Mouse (Mus musculus) hindbrain, embryonic 10.5 days (tissue): Measurements from ENCODE around the gene Apobec1. TPM values are rescaled to one million over a fixed set of nuclear protein-coding genes. Genes with fewer than 3 reads are reported as not detected.
"Not testable (repeated sequence)": the region's sequence is repeated elsewhere in the genome, so short reads cannot be mapped to it uniquely, and the experiment has no call there.

Source experiments
- DNase-seq: peaks from one replicate; pipeline ENCODE4 v3.0.0-alpha.2; 2017; ENCODE audit warnings: low spot score
- H3K27ac ChIP-seq: fragments of 300-500 bp; sonication (generic); 2 replicates; pipeline ENCODE4 v1.5.1; 2016; ENCODE audit warnings: mild to moderate bottlenecking, moderate library complexity
- H3K27me3 ChIP-seq: fragments of 300-500 bp; sonication (generic); 2 replicates; pipeline ENCODE4 v1.6.1; 2016; ENCODE audit warnings: mild to moderate bottlenecking; ENCODE audit not compliant: poor library complexity, insufficient read depth, severe bottlenecking
- H3K36me3 ChIP-seq: fragments of 300-500 bp; sonication (generic); 2 replicates; pipeline ENCODE4 v1.6.1; 2016; ENCODE audit warnings: mild to moderate bottlenecking, moderate library complexity
- H3K4me1 ChIP-seq: fragments of 300-500 bp; sonication (generic); replicated peaks from 2 replicates; pipeline ENCODE4 v1.6.1; 2016; ENCODE audit warnings: mild to moderate bottlenecking
- H3K4me3 ChIP-seq: fragments of 300-500 bp; sonication (generic); 2 replicates; pipeline ENCODE4 v1.5.1; 2016; ENCODE audit warnings: mild to moderate bottlenecking, moderate library complexity
- H3K9me3 ChIP-seq: fragments of 300-500 bp; sonication (generic); 2 replicates; pipeline ENCODE4 v1.6.1; 2016; ENCODE audit warnings: mild to moderate bottlenecking, moderate library complexity
- WGBS: fragments of 180-500 bp; shearing (Covaris S2); methylation state at CpG from one replicate; pipeline ENCODE4 v1.1.7; 2016; 5-methylcytosine and 5-hydroxymethylcytosine counted together
- polyA plus RNA-seq: library from polyadenylated mRNA; unstranded; fragments of >200 nt; fragmentation: Nextera tagmentation; extraction: Ambion mirVana; gene quantifications from 2 replicates; pipeline ENCODE4 v1.2.1, GENCODE M21; 2016

Gene Apobec1
- polyA plus RNA-seq, 1 experiment from 2014 or later: 2.1 TPM

DNA sequence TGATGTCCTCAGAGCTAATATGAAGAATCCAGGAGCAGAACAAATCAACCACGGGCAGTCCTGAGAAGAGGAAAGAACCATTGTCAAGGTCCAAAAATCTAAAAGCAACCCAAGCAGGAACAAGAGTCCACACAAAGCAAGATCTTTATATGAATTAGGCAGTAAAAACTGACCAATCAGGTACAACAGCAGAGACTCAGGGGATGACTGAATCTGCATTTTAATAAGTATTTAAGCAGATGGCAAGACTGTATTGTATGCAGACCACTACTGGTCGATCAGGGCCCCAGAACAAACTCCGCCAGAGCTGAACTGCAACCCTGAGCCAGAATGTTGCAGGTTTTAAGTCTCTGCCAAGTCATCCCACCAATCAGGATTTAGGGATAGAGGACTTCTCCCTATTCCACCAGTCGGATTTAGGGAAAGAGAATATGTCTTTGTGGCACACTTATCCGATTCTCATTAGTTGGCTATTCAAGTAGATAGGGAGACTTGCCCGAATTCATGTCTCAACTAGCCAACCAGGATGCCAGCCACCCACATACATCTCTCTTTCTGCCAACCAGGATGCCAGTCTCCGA, 2.1 kb downstream of the Apobec1 start:
- Histone ChIP-seq H3K4me1 (0 out of 2 replicates have a peak, but pooled peaks cover 8% of the 10 kb centered on the region), H3K9me3 (no peaks in the 10 kb centered on the region), H3K27me3 (no peaks in the 10 kb centered on the region), H3K36me3 (no peaks in the 10 kb centered on the region), H3K27ac (no peak overlapping the region), H3K4me3 (no peak overlapping the region)
- WGBS: 89% methylated on average over 7 of the region's 7 CpGs
- DNase-seq: no peak

DNA sequence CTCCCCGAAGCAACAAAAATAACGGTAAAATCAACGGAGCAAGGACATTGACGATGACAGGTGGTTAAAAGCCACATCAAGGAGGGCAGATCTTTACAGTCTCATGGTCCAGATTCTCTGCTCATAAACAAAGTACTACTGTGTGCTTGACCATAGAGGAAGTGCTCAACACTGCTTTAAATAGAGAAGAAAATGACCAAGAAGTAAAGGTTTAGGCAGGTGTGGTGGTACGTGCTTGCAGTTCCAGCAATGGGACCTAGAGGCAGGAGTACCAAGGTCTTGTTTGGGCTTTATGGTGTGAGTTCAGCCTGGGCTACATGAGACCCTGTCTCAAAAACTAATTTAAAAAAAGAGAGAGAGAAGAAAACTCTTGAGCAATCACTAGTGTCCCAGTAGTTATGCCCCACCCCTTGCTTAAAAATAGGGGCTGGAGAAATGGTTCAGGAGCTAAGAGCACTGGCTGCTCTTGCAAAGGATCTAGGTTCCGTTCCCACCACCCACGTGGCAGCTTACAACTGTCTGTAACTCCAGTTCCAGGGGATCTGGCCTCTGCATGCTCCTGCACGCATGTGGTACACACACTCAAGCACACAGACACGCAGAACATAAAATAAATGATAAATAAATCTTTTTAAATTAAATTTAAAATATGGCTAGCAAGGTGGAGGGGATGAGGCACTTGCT, 3.0 kb downstream of the Apobec1 start:
- H3K36me3 ChIP-seq: no peaks in the 10 kb centered on the region
- no peaks in the 10 kb centered on the region for H3K27me3 ChIP-seq
- no peak overlapping the region for H3K4me3 ChIP-seq
- no peak overlapping the region for H3K27ac ChIP-seq
- DNase-seq: no peak
- WGBS: 92% methylated on average over 9 of the region's 9 CpGs
- H3K9me3 ChIP-seq: no peaks in the 10 kb centered on the region
- 0 out of 2 replicates have a peak, but pooled peaks cover 8% of the 10 kb centered on the region for H3K4me1 ChIP-seq

DNA sequence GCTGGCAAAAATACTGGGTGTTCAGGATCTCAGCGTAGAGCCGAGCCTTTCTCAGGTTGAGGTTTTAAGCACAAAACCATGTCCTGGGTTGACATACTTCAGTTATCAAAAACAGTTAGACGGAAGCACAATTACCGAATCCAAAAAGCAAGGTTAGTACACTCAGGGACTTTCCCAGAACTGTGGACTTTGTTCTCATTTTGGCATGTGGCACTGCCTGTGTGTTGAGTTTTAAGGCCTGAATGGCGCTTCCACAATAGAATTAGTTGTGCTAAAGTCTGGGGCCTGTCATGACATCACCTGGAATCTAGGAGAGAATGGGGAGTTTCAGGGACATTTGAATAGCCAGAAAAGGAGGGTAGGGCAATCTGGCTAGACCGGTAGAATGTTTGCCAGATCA, 3.8 kb downstream of the Apobec1 start:
- WGBS: 92% methylated on average over 6 of the region's 6 CpGs
- no peaks in the 10 kb centered on the region for H3K27me3 ChIP-seq
- H3K27ac ChIP-seq: no peak overlapping the region
- 0 out of 2 replicates have a peak, but pooled peaks cover 8% of the 10 kb centered on the region for H3K4me1 ChIP-seq
- H3K4me3 ChIP-seq: no peak overlapping the region
- H3K36me3 ChIP-seq: no peaks in the 10 kb centered on the region
- DNase-seq: no peak
- no peaks in the 10 kb centered on the region for H3K9me3 ChIP-seq

DNA sequence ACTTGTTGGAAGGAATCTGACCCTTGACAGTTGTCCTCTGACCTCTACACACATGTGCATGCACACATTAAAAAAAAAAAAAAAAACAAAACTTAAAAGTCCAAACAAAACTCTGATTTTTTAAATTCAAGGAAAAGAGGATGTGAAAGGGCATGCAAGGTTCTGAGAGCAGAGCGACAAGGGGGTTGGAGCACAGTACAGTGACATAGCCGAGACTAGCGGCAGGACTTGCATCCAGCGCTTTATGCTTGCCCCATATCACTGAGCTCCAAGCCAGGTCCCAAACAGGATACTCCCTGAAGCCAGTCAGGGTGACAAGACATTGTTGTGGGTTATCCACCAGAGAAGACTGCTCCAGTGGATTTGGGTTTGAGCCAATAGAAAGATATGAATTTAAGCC, 4.2 kb downstream of the Apobec1 start:
- 0 out of 2 replicates have a peak, but pooled peaks cover 8% of the 10 kb centered on the region for H3K4me1 ChIP-seq
- no peaks in the 10 kb centered on the region for H3K9me3 ChIP-seq
- WGBS: 97% methylated on average over 4 of the region's 4 CpGs
- no peaks in the 10 kb centered on the region for H3K27me3 ChIP-seq
- no peak overlapping the region for H3K4me3 ChIP-seq
- H3K27ac ChIP-seq: no peak overlapping the region
- DNase-seq: no peak
- no peaks in the 10 kb centered on the region for H3K36me3 ChIP-seq

DNA sequence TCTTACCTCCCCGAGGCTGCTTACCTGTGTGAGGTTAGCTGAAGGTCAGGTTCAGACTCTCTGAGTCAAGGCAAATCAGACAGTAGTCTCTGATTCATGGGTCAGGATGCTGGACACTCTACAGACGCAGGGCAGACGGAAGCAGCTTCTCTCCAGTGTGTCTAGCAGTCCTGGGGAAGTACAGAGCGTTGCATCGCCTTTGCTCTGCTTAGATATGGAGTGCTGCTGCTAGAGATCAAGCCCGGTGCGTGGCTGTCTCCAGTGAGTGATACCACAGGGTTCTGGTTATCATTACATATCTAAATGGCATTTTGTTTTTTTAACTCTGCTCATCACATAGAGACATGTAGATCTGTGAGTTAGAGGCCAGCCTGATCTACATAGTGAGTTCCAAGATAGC, 5.6 kb downstream of the Apobec1 start:
- WGBS: 87% methylated on average over 7 of the region's 7 CpGs
- no peaks in the 10 kb centered on the region for H3K36me3 ChIP-seq
- no peaks in the 10 kb centered on the region for H3K4me1 ChIP-seq
- DNase-seq: no peak
- no peaks in the 10 kb centered on the region for H3K9me3 ChIP-seq
- no peak overlapping the region for H3K27ac ChIP-seq
- H3K4me3 ChIP-seq: no peak overlapping the region
- H3K27me3 ChIP-seq: no peaks in the 10 kb centered on the region

DNA sequence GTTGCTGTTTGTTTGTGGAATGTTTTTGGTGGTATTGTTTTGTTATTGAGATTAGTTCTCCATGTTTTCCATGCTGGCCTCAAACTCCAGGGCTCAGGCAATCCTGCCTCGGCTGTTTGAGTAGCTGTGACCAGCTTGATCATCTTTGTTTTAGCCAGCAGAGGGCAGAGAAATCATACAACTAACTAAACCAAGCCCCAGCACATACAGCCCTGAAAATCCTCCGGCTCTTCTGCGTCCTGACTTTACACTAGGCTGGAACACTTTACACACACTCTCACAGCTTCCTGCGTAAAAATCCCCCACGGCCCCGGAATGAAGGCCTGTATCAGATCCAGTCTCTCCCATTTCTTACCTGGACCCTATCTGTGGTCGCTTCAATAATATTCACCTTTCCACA, 6.6 kb downstream of the Apobec1 start:
- DNase-seq: no peak
- Histone ChIP-seq H3K36me3 (no peaks in the 10 kb centered on the region), H3K4me3 (no peak overlapping the region), H3K4me1 (no peaks in the 10 kb centered on the region), H3K9me3 (no peaks in the 10 kb centered on the region), H3K27me3 (no peaks in the 10 kb centered on the region), H3K27ac (no peak overlapping the region)
- 38% methylated on average over 7 of the region's 7 CpGs for WGBS

DNA sequence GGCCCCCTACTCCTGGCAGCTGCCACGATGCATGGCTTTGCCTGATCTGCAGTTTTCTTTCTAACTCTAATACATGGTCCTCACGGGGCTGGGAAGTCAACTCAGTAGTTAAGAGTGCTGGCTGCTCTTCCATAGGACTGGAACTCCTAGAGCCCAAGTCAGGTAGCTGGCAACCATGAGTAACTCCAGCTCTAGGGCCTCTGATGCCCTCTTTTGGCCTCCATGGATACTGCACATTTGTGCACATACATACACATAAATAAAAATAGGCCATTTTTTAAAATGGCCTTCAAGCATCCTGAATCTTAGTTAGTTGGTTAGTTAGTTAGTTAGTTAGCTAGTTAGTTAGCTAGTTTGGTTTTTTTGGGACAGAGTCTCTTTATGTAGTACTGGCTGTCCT, 9.3 kb downstream of the Apobec1 start:
- DNase-seq: no peak
- H3K4me3 ChIP-seq: no peak overlapping the region
- H3K27me3 ChIP-seq: no peaks in the 10 kb centered on the region
- 92% methylated on average over 2 of the region's 2 CpGs for WGBS
- no peaks in the 10 kb centered on the region for H3K9me3 ChIP-seq
- no peaks in the 10 kb centered on the region for H3K36me3 ChIP-seq
- H3K4me1 ChIP-seq: no peaks in the 10 kb centered on the region
- H3K27ac ChIP-seq: no peak overlapping the region

DNA sequence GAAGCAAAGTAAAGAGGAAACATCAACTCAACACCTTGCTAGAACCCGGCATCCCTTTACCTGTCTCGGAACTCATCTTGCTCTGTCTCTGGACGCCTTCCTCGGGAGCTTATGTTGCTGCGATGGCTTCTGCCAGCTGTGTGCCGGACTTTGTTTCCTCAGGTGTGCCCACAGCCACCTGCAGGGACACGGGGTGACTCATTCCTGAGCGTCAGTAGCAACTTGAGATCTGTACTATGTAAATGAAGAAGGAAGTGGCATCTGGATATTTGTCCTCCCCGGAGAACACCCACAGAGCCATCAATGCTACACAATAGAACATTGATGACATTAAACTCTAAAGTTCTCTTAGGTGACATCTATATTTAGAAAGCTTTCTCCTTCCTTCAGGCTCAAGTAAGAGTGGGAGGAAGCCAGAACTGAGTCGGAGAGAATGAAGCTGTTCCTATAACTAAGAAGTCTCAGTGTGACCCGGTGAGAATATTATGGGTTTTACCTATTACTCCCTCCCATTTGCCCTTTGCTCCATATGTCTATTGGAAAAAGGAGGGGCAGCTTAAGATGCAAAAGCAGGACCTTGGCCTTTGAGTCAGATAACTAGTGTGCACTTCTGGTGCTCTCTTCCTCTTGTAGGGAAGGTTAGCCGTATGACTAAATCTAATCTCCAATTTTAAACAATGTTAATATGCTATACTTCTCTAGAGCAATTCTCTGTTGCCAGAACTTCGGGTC, 11.1 kb downstream of the Apobec1 start:
- Histone ChIP-seq H3K4me1 (no peaks in the 10 kb centered on the region), H3K4me3 (no peak overlapping the region), H3K9me3 (no peaks in the 10 kb centered on the region), H3K27me3 (no peaks in the 10 kb centered on the region), H3K36me3 (no peaks in the 10 kb centered on the region), H3K27ac (no peak overlapping the region)
- 84% methylated on average over 13 of the region's 13 CpGs for WGBS
- DNase-seq: no peak

DNA sequence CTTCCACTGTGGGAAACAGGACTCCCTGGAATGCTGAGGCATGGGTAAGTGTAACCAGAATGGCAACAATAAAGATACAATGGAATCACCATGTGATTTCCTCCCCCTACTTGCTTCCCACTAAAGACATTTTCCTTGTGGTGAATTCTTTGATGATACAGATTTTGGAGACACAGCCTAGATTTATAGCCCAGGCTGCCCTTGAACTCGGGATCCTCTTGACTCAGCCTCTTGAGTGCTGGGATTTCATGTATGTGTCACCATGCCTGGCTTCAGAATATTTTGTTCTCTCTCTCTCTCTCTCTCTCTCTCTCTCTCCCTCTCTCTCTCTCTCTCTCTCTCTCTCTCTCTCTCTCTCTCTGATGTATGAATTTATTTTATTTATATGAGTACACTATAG, 23.2 kb downstream of the Apobec1 start:
- H3K27me3 ChIP-seq: no peaks in the 10 kb centered on the region
- 91% methylated on average over 1 of the region's 1 CpGs for WGBS

DNA sequence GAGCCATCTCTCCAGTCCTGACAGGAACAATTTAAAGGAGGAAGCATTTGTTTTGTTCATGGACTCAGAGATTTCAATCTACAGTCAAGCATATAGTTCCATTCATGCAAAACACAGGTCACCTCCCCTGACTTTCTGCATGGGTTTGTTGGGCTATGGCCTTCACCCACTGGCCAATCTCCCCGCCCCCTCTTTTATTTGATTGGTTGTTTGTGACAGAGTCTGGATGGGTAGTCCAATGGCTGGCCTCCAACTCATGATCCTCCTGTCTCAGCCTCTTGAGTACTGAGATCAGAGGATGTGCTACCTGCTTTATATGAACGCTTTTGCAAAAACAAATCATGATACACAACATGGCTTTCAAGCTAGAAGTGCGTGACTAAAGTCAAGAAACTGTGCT, 25.2 kb downstream of the Apobec1 start:
- Histone ChIP-seq H3K4me1 (no peaks in the 10 kb centered on the region), H3K36me3 (no peaks in the 10 kb centered on the region), H3K4me3 (no peak overlapping the region), H3K9me3 (no peaks in the 10 kb centered on the region), H3K27ac (no peak overlapping the region), H3K27me3 (no peaks in the 10 kb centered on the region)
- 94% methylated on average over 3 of the region's 3 CpGs for WGBS
- no peak for DNase-seq

More for the DNA sequence above, 23.2 kb downstream of the Apobec1 start:
- Histone ChIP-seq H3K4me3 (no peak overlapping the region), H3K36me3 (no peaks in the 10 kb centered on the region), H3K4me1 (no peaks in the 10 kb centered on the region), H3K9me3 (no peaks in the 10 kb centered on the region), H3K27ac (no peak overlapping the region)
- no peak for DNase-seq

DNA sequence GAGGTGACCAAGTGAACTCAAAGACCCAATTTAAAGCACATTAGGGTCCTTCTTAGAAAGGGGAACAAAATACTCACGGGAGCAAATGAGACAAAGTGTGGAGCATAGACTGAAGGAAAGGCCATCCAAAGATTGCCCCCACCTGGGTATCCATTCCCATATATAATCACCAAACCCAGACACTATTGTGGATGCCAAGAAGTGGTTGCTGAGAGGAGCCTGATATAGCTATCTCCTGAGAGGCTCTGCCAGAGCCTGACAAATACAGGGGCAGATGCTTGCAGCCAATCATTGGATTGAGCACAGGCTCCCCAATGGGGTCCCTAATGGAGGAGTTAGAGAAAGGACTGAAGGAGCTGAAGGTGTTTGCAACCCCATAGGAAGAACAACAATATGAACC, 27.2 kb downstream of the Apobec1 start:
- WGBS: 94% methylated on average over 1 of the region's 1 CpGs
- DNase-seq, H3K9me3 ChIP-seq, H3K27ac ChIP-seq, H3K4me3 ChIP-seq, H3K36me3 ChIP-seq, H3K27me3 ChIP-seq, H3K4me1 ChIP-seq: not testable (repeated sequence)

DNA sequence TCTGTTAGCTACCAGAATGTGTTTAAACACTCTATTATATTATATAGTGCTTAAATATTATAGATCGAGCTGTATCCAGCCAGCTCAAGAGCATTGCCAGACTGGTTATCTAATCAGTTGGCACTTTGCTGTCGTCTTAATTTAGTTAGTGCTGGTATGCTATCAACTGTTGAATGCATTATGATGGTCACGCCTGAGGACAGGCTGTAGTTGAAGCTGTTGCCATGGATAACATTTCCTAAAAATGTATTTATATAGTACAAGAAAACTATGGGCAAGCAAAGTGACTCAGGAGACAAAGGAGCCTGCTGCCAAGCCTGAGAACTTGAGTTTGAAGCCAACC, 30.7 kb downstream of the Apobec1 start:
- 93% methylated on average over 3 of the region's 3 CpGs for WGBS
- H3K36me3 ChIP-seq: no peaks in the 10 kb centered on the region
- no peak for DNase-seq
- H3K27ac ChIP-seq: no peak overlapping the region
- no peaks in the 10 kb centered on the region for H3K4me1 ChIP-seq
- H3K27me3 ChIP-seq: no peaks in the 10 kb centered on the region
- H3K9me3 ChIP-seq: no peaks in the 10 kb centered on the region
- H3K4me3 ChIP-seq: no peak overlapping the region
